Mouse (Mus musculus): Measurements from ENCODE around the gene Pnp2. TPM values are rescaled to one million over a fixed set of nuclear protein-coding genes. Genes with fewer than 3 reads are reported as not detected.
"Not testable (repeated sequence)": the region's sequence is repeated elsewhere in the genome, so short reads cannot be mapped to it uniquely, and the experiment has no call there.

The Pnp2 gene
- total RNA-seq, 2 experiments from 2014 or later, result 0.81 to 1.2 TPM

DNA sequence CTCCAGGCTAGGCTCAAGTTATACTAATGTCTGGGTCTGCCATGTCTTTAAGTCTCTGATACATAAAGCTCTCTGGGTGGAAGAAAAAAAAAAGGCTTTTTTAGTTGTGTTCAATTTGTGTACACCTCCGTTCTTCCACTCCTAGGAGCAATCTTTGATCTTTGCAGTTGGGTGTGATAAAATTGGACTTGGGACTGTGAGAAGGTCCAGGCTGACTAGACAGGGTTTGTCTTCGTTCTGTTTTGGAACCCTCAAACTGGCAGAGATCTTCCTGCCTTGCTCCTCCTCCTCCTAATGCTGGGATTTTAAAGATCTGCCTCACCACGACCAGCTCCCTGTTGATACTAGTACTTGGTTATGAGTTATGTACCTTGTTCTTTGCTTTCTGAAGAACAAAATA lies 1.4 kb downstream of the Pnp2 start:
- DNase-seq, result not testable (repeated sequence)

DNA sequence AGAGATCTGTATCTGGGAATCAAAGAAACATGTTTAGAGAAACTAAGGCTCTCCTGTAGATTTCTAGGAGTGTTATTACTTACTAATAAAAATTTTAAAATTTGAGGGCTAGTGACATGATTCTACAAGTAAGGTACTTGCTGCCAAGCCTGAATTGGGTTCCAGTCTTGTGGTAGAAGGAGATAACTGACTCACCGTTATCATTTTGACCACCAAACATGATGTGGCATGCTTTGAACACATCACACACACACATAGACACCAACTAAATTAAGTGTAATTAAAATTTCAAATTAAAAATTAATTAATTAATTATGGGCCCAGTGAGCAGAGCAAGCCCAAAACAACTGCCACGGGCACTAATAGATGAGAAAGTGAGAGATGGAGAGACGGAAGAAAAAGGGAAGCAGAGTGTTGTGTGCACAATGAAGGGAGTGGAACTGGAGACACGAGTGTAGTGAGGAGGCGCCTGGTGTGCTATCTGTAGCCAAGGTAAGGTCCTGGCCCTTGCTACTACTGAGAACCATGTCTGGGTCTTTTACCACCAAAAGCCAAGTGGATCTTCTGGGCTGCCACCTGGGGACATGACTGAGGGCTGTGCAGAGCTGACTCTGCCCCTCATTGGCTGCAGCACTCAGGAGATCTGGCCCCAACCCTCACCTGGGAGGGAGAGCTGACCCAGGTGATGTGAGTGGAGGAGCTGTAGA lies 2.6 kb downstream of the Pnp2 start:
- not testable (repeated sequence) for DNase-seq

GRCm38 (mm10) chr14:50968216-50968980 lies 12.6 kb downstream of the Pnp2 start:
- DNase-seq, result no peak

DNA sequence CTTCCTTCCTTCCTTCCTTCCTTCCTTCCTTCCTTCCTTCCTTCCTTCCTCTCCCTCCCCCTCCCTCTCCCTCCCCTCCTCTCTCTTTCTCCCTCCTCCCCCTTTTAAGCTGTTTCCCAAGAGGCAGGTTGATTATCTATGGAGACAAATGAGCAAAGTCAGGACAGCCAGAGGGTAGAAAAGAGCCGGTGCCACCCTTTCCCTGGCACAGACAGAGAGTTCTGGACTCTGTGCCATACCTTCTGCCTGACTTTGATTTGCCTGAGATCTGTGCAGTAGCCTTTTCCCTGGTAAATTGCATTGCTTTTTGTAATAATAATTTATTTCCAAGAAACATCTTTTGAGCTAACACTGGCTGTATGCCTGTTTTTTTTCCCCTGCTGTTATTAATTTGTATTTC lies 13.2 kb downstream of the Pnp2 start:
- no peak for DNase-seq

- DNase-seq, result peak; percentile 11
Measured at GRCm38 (mm10) chr14:50969558-50970544, 14.1 kb downstream of the Pnp2 start.

DNA sequence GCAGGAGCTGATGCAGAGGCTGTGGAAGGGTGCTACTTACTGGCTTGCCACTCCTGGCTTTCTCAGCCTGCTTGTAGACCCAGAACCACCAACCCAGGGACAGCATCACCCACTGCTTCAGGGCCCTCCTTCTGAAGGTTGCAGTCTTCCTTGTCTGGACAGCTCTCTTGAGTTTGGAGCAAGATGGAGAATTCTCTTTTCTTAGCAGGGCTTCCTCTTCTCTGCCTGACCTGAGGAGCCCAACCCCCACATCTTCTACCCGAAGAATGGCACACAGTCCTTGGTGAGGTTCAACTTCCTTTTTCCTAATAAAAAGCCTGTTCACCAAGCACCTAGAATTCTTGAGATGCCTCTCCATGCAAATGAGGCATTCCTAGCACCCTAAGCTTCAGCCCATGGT lies 15.0 kb downstream of the Pnp2 start:
- no peak for DNase-seq

DNA sequence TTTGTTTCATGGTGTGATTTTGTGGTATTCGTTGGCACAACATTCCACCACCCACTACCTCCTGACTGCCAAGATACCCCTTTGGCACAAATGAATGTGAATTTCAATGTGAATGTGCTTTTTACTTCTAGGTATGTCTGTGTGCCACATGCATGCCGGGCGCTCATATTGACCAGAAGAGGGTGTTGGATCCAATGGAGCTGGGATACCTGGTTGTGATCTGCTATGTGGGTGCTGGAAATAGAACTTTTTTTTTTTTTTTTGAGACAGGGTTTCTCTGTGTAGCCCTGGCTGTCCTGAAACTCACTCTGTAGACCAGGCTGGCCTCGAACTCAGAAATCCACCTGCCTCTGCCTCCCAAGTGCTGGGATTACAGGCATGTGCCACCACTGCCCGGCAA lies 17.3 kb downstream of the Pnp2 start:
- not testable (repeated sequence) for DNase-seq

- no peak for DNase-seq
Measured at GRCm38 (mm10) chr14:50973700-50974099, 17.9 kb downstream of the Pnp2 start.

- DNase-seq, result no peak
Measured at GRCm38 (mm10) chr14:50975001-50975400, 19.2 kb downstream of the Pnp2 start.

- DNase-seq, result peak; percentile 20
Measured at GRCm38 (mm10) chr14:50976674-50977073, 20.9 kb downstream of the Pnp2 start.

DNA sequence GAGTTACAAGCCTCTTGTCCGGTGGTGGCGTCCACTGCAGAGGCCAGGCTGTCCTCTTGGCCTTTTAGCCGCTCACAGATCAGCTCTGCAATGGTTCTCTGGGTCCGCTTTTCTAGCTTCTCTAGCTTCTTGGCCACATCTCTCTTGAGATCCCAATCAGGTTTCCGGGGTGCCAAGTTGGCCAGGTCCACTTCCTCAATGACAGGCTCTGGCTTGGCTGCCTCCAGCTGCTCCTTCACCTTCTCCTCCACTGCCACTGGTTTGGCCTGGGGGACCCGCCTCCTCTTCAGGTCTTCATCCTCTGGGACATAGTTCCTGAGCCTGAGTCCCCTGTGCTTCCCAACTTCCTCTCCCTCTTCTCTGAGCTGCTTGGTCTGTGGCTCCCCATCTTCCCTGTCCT lies 22.7 kb downstream of the Pnp2 start:
- DNase-seq, result not testable (repeated sequence)

- no peak for DNase-seq
Measured at GRCm38 (mm10) chr14:50979631-50980030, 23.8 kb downstream of the Pnp2 start.

DNA sequence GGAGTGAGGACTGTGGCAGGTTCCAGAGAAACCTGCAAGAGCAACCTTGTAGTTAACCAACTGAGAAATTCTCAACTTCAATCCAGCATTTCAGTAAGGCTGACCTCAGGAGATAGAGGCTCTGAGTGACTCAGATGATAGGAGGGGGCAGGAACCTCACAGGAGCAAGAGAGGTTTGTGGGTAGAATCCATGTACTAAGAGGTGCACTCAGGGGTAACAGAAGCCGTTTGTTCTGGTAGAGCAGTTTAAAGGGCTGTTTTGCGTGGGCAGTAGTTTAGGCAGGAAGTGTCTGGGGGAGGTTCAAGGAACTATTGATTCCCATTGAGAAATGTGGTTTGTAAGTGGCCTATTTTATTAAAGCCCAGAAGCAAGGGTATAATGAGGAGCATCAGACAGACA lies 25.4 kb downstream of the Pnp2 start:
- no peak for DNase-seq

DNA sequence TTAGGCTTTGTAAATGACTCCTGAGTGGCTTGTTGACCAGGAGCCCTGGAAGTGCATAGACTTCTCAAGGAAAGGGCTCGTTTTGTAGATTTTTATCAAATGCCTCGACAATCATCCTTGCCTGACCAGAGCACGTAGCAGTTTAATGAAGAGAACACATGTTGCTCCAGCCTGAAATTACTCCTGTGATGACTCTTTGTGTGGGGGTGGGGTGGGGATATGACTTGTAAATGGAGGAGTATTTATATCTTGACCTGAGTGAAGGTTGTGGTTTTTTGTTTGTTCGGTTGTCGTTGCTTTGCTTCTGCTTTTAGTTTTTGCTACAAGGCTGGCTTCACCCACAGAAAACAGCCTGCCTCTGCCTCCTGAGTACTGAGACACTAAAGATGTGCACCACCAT lies 26.0 kb downstream of the Pnp2 start:
- no peak for DNase-seq

DNA sequence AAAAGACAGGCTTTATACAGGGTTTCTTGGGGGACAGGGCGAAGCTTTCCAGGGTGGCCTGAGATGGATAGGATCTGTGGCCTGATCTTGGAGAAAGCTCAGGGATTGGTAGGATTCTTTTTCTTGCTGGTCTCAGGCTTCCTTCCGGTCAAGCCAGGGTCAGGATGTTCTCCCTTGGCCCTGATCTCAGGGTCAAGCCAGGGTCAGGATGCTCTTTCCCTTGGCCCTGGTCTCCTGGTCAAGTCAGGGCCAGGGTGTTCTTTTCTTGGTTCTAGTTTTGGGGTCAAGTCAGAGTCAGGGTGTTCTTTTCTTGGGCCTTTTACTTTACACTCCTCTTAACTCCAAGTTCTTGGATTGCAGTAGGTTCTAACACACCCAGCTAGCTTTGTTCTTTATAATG lies 31.9 kb downstream of the Pnp2 start:
- no peak for DNase-seq

DNA sequence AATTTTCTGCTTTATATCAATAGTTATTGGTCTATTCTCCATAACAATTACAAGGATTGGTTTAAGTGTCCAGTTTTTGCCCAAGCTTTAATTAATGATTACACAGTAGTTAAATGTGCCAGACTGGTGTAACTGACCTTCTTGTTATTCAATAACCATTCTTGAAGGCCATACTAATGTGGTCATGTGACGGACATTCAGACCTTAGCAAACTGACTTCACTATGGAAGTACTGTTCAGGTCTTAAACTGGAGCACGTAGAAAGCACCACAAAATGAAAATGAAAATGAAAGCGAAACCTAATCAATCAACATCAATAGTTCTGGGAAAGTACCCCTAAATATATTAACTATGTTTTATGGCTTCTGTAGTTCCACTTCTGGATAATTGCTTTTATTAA lies 35.2 kb downstream of the Pnp2 start:
- no peak for DNase-seq

GRCm38 (mm10) chr14:50997088-50997487 lies 41.3 kb downstream of the Pnp2 start:
- no peak for DNase-seq

DNA sequence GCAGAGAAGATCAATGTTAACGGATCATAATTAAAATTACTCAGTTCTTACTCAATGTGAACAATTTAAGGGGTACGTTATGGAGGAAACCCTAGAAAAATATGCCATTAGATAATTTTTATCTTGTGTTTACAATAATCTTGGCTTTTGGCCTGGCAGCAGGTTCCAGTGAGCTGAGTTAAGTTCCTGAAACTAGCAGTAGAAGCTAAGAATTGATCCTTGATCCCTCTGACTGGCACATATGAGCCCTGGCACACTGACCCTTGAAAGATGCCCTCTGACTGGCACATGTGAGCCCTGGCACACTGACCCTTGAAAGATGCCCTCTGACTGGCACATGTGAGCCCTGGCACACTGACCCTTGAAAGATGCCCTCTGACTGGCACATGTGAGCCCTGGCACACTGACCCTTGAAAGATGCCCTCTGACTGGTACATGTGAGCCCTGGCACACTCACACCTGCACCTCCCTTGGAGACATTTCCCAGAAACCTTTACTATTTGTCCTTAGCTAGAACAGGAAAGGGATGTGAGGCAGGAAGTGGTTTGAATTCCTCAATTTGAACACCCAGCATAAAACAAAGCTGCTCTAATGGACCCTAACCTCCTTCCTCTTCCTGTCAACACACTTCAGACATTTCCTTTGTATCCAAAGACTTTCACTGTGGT lies 42.3 kb downstream of the Pnp2 start:
- DNase-seq, result no peak

DNA sequence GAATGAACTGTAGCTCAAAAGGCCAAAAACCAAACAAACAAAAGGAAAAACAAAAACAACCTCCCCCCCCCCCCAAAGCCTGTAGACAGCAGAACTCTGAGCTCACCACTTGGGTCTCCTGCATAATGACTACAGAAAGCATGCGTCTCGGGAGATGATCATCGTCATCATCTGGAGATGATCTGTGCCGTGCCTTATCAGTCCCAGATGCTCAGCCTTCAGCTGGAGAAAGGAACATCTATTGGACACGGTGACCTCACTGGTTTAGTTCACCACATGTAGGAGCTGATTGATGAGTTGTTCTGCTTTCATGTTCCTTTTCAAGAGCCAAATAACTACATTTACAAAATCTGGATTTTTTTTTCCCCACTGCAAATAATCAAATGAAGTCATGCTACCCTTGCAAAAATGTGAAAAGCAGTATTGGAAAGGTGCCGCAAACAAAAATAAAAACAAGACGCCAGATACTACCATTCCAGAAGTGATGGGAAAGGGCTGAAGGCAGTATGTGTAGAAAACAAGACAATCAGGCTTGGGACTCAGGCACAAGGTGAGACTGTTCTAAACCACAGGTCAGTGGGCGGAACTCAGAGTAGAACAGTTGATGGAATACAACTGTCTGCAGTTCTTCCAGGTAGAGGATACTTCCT lies 51.5 kb downstream of the Pnp2 start, which contains the start of gene Rnase10:
Rnase10 (plus strand) TSS at position 600 of the 650 bp plus-strand sequence.
- DNase-seq, result no peak

DNA sequence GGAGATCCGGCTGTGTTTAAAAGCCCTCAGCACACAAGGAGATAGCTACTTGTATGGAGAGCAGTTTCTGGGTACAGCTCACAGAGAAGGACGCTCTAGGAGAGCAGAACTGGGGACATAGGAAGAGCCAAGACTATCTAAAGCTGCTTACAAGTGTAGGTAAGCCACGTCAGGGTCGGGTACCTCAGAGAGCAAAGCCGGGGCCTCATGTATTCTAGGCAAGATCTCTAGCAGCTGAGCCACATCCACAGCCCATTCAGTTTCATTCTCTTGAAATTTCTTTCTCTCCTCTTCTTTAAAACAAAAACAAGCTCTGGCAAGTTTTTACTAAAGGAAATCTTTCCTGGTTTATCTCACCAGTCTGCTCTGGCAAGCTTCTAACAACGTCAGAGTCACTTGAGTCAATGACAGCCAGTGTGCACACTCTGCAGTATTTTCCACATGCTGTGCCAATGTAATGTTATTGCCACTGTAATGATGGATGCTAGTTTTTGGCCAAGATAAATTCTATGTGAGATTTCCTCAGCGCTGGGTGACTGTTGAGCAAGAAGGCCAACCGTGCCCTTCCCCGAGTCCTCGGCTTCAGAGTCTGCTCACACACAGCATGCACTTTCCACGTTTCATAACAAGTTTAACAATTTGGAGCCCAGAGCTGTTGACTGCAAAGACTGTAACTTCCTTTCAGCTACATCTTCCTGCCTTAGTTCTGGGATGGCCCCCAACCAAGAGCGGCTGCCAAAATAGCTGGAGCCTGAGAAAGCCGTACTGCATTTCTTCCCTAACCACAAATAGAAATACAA lies 52.3 kb downstream of the Pnp2 start:
- peak; percentile 74 for DNase-seq

DNA sequence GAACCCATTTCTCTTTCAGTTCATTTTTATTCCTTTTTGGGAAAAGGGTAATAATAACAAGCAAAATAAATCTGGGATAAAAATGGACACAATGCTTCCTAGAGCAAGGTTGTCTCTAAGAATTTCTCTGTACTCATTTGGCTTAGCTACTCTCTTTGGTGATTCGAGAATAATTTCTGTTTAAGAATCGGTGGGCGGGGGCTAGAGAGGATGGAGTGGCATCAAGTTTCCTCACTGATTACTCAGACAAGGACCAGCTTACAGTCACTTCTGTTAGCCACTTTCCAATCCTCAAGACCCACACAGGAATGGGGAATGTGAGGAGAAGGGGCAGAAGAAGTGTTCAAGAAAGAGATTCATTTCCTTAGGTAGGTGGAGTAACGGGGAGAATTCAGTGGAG lies 53.0 kb downstream of the Pnp2 start:
- DNase-seq, result no peak

Data from heart, postnatal 4 days (tissue).